Mouse (Mus musculus): Measurements from ENCODE around the gene Tnfrsf23.
"Not testable (repeated sequence)": the region's sequence is repeated elsewhere in the genome, so short reads cannot be mapped to it uniquely, and the experiment has no call there.

The Tnfrsf23 gene

DNA sequence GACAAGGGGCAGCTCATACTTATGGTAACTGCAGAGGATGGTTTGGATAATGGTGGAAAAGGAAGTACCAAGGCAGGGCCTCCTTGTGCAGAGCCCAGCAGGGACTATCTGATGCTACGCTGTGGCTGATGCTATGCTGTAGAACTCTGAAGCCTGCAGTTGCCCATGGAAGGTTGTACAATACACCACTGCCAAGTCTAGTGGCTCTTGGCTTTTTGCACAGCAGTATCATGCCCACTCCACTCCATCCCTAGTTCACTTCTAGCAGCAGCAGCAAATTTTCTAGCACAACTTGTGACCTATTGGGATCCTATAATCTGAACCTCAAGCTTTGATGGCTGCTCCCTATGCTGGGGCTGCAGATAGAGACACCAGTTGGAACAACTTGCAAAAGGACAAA is 4.1 kb downstream of the Tnfrsf23 start:
- no peak for DNase-seq (ENCODE audit: low spot score)

DNA sequence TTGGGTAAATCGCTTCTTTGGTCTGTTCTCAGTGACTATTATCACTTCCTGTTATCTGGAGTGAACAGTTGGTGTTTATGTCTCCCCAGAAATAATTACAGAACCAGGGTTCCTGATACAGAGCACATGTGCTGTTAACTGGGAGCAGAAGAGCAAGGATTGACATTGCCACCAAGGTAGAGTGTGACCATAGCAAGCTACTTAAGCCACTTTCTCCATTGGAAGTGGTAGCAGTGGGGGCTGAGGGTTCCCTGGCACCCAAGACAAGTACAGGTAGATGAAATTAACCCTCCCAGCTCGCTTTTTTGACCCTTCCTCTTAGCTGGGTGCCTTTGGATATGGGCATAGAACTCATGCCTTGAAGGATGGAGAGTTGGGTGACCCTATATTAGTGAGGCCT is 4.8 kb downstream of the Tnfrsf23 start:
- DNase-seq (ENCODE audit: low spot score) = not testable (repeated sequence)

DNA sequence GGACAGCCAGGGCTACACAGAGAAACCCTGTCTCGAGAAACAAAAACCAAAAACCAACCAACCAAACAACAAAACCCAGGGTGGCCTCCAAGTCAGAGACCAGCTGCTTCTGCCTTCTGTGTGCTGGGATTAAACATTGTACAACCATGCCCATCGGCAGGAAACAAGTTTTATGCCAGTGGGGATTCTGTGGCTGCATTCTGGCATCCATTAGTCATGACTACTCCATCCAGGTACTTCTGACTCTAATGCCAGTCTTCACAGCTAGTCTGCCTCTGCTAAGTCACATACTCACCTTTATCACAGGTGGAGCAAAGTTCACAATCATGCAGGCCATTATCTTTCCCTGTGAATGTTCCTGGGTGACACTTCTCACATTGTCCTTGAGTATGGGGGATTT is 6.0 kb downstream of the Tnfrsf23 start:
- not testable (repeated sequence) for DNase-seq (ENCODE audit: low spot score)

DNA sequence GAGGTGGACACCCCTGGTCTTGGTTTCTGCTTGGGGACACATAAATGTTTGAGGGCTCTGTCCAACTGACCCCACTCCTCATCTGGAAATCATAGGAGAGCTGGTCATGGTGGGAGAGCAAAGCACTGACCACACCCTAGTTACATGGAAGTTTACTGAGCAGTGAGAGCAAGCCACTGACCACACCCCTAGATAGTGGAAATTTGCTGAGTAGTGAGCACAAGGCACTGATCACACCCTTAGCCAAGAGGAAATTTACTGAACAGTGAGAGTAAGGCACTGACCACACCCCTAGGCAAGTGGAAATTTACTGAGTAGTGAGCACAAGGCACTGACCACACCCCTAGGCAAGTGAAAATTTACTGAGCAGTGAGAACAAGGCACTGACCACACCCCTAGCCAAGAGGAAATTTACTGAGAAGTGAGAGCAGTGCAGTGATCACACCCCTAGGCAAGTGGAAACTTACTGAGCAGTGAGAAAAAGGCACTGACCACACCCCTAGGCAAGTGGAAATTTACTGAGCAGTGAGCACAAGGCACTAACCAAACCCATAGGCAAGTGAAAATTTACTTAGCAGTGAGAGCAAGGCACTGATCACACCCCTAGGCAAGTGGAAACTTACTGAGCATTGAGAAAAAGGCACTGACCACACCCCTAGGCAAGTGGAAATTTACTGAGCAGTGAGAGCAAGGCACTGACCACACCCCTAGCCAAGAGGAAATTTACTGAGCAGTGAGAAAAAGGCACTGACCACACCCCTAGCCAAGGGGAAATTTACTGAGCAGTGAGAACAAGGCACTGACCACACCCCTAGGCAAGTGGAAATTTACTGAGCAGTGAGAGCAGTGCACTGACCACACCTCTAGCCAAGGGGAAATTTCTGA is 19.0 kb downstream of the Tnfrsf23 start:
- no peak for DNase-seq (ENCODE audit: low spot score)

DNA sequence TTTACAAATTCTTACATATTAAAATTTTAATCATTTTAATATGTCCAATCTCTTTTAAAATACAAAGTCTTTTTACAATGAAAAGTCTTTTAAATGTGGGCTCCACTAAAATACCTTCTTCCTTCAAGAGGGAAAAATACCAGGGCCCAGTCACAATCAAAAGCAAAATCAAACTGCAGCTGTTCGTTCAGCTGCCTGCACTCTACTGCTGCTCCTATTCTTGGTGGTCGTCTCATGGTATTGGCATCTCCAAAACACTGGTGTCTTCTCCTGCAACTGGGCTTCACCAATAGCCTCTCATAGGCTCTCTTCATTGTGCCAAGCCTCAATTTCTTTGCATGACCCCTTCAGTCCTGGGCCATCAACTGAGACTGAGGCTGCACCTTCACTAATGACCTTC is 22.2 kb downstream of the Tnfrsf23 start:
- DNase-seq (ENCODE audit: low spot score) = no peak

DNA sequence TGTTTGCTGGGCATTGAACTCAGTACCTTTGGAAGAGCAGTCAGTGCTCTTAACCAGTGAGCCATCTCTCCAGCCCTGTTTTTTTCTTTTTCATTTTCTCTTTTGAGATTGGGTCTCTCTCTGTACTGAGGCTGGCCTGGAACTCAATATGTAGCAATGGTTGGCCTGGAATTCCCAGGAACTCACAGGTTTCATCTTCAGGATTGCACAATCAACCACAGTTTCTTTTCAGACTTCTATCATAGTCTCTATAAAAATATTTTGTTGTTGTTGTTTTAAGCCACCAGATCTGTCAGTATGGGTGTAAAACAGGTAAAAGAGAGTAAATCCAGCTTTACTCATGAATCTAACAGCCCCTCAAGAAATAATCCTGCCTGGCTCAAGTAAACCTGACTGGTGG is 24.9 kb downstream of the Tnfrsf23 start:
- no peak for DNase-seq (ENCODE audit: low spot score)

DNA sequence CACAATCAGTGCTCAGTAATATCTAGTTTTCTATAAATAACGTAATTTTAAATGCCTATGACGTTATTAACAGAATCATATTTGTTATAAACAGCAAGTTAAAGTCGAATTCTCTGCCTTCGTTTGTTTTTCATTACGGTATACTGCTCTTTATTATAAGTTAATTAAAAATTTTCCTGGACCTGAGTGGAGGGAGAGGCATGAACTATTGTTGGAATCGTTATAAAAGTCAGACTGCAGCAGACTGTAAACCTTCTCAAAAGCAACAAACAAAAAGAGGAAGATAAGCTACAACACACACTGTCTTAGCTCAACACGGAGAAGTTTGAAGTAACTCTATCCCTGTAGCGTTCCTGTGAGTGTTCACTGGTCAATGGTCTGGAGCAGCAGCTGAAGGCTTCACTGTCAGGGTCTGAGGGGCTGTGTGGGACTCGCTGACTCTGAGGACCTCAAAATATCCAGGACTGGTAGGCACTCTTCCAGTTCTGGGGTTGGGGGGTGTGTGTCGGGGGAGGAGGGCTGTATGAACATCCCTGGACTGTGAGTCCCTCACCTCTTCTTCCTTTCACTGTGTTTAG is 35.8 kb downstream of the Tnfrsf23 start:
- DNase-seq (ENCODE audit: low spot score) = not testable (repeated sequence)

DNA sequence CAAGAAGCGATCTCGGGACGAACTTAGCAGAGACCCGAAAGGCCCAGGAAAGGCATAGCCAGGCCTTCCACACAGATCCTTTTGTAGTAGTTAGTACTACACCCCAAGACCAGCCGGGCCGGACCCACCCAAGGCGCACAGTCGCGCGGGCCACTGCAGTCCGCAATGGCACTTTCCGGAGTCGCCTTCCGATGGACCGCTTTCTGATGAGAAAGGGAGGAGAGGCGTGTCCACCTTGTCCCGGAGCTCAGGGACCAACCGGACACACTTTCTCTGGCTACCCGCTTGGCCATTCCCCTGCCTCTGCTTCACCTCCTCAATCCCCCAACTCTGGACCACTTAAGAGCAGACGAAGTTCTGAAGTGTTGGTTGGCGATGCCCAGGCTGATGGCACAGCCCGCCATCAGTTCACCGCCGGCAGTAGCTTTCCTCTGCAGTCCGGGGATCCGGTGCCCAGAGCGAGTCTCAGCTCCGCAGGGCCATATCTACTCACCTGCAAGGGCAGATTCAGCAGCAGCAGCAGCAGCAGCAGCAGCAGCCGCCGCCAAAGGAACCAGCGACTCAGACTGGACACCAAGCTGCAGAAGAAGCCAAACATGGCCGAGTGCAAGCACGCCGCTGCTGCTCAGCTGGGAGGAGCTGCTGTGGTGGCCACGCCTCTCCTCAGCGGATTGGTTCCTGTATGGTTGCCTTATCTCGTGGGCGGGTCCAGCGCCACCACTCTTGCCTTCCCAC is 36.5 kb downstream of the Tnfrsf23 start, which contains the start of gene Tnfrsf22:
Gene Tnfrsf22 (minus strand): TSS at position 628 of the 735 bp plus-strand sequence.
- peak; percentile 68 for DNase-seq (ENCODE audit: low spot score)

DNA sequence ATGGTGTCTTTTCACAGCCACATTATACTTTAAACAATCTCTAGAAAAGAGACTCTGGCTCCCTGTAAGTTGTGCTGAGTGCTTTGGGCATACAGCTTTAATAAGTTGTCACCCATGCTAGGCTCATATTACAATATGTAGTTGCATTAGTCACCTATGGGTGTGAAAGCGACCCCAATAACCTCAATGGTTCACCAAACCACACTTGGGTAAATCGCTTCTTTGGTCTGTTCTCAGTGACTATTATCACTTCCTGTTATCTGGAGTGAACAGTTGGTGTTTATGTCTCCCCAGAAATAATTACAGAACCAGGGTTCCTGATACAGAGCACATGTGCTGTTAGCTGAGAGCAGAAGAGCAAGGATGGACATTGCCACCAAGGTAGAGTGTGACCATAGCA is 41.7 kb downstream of the Tnfrsf23 start:
- not testable (repeated sequence) for DNase-seq (ENCODE audit: low spot score)

DNA sequence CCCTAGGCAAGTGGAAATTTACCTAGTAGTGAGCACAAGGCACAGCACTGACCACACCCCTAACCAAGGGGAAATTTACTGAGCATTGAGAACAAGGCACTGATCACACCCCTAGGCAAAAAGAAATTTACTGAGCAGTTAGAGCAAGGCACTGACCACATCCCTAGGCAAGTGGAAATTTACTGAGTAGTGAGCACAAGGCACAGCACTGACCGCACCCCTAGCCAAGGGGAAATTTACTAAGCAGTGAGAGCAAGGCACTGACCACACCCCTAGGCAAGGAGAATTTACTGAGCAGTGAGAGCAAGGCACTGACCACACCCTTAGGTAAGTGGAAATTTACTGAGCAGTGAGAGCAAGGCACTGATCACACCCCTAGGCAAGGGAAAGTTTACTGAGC is 49.0 kb downstream of the Tnfrsf23 start:
- no peak for DNase-seq (ENCODE audit: low spot score)

DNA sequence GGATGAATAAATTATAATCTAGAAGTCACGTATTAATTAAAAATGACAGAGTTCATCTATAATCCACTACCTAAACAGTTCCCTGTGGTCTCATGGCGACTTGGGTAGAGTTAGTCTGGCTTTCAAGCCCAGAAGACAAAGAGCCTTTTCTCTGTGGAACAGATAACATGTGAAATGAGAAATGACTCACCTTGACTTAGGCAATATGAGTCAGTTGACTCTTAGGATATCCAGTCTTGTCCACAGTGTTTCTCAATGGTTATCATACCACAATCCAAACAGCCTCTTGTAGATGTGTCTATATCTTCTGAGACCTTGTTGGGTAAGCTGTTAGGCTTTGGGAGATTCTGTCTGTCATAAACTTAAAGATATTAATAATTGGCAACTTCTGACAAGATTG is 54.2 kb downstream of the Tnfrsf23 start:
- DNase-seq (ENCODE audit: low spot score) = no peak

DNA sequence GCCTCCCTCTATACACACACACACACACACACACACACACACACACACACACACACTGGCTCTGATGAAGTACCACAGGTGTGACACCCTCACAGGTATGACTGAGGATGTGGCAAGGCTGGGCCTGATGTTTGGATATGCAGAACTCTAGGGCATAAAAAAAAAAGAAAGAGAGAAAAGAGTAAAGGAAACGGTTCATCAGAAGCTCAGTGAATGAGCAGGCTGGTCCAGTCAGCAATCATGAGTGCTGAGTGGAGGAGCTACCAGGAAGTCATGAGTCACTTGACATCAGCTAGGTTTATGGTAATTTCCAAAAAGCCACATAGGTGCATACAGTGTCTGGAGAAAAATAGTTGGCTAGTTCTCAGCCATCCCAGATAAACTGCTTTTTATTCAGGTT is 56.2 kb downstream of the Tnfrsf23 start:
- no peak for DNase-seq (ENCODE audit: low spot score)

DNA sequence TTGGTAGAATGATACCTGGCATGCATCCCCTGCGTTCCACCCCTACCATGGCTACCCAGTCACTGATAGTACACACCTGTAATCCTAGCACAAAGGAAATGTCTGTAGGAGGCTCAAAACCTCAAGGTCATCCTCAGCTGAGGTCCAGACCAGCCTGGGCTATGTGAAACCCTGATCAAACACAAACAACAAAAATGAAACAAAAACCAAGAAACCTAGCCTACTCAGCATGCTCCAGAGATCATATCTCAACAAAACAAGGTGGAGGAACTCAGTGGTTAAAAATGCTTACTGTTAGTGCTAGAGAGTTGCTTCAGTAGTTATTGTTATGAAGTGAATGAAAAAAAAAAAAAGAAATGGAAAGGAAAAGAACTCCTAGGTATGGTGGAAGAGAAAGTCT is 57.1 kb downstream of the Tnfrsf23 start, which contains the start of gene Tnfrsf26:
Gene Tnfrsf26 (minus strand): TSS at position 183 of the 400 bp plus-strand sequence.
- no peak for DNase-seq (ENCODE audit: low spot score)

DNA sequence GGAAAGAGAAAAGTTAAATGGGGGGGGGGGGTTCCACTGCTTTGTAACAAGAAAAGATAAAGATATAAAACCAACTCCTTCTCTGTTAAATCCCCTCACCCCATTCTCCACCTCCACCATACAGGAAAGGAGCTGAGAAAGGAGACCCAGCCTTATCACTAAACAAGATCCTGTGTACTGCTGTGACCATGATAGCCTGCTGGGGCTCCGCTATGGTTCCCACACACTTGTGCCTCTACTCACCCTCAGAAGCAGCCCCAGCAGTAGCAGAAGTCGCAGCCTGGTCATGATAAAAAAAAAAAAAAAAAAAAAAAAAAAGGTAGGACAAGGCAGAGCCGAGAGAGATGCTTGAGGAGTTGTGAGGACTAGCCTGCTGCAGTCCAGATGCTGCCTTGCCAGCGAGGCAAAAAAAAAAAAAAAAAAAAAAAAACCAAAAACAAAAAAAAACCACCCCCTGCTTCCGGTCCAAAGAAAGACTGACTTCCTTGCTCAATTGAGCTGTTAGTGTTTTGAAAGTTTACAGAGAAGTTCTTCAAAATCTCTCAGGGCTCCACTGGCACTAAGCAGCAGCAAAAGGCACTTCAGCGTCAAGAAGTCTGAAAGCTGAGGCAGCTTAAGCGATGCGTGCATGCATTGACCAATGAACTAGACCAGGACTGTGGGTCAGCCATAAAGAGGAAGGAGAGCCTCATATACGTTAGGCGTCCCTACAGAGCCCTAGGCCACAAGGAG is 58.0 kb downstream of the Tnfrsf23 start:
- no peak for DNase-seq (ENCODE audit: low spot score)

DNA sequence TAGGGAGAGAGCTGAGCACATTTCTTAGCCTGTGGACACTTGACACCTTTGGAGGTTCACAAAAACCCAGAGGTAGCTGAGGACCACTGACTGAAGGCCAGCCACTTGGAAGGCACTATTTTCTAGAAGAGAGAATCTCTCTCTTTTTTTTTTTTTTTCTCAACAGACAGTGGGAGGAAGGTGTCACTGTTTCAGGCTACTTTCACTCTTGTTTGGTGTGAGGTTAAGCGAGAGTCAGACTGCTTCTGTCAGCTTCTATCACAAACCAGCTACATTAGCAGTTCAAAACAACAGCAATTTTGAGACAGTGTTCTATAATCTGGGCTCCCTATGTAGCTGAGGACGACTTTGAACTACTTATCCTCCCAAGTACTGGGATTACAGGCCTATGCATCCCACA is 59.5 kb downstream of the Tnfrsf23 start:
- DNase-seq (ENCODE audit: low spot score) = no peak

DNA sequence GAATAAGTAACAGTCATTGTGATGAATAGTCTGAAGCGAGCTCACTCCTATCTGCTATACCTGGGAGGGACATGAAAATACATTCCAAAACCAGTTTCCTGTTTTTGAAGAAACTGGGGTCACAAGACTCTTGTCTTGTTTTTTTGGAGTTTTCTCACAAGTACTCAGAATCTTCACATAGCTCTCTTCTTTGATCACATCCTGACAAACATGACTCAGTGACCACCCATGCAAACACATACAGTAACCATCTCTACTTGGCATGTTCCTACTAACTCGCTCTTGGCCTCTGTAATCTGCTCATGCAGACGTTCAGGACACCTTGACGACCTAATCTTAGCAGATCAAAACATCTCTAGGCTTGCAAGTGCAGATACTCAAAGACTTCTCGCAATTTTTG is 60.5 kb downstream of the Tnfrsf23 start:
- no peak for DNase-seq (ENCODE audit: low spot score)

DNA sequence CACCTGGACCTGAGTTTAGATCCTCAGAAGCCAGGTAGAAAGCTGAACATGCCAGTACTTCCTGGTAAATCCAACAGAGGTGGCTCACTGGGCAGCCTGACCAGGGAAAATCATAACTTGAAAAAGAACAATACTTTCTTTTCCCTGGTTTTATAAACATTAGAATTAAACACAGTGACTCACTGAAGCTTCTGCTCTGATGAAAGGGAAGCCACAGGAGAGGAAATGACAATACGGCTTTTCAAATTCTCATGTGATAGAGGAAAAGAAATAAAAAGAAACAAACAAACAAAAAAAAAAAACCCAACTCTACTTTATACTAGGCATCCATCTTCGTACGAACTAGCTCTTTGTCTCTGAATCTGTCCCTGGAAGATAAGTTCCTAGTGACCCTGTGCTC is 61.1 kb downstream of the Tnfrsf23 start:
- no peak for DNase-seq (ENCODE audit: low spot score)

DNA sequence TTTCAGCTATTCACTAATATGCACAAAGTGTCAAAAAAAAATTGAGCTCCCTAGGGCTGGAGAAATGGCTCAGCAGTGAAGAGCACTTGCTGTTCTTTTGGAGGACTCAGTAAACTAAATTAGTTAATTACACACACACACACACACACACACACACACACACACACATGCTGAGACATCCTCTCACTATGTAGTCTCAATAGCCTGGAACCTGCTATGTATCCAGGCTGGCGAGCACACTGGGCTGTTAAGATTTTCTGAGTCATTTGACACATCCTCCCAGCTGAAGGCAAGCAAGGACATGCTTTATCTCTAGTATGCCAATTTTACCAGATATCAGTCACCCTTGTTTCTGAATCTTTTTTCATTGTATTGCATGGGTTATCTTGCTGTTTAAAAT is 64.7 kb downstream of the Tnfrsf23 start:
- no peak for DNase-seq (ENCODE audit: low spot score)

Data from yolk sac, embryonic 10.5 days (tissue).